Mouse (Mus musculus): ENCODE data around the gene Vps13a.

DNA sequence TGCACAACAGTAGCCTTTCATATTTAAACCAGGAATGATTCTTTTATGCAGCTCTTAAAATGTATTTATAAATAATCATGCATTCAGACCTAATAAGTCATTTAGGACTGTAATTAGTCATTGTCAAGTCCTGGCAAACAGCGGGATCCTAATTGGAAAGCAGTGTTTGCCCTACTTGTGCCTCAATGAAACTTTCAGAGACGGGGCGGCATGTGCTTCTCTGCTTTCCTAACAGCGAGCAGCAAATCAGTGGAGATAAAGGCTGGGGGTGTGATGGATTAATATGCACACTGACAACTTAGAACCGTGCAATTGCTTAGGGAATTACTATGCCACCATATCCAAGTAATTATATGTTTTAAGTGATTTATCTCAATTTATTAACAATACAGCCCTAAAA is 44.5 kb upstream of the Vps13a start:
- no peak for TF ChIP-seq CTCF (IDR thresholded peaks at IDR 0.05; ENCODE audit: insufficient read depth, low read length)
- TF ChIP-seq POLR2A (IDR thresholded peaks at IDR 0.05; ENCODE audit: borderline replicate concordance, extremely low read depth, low read depth, low read length), result no peak
